Mouse (Mus musculus): ENCODE results near the gene Ppif.

DNA sequence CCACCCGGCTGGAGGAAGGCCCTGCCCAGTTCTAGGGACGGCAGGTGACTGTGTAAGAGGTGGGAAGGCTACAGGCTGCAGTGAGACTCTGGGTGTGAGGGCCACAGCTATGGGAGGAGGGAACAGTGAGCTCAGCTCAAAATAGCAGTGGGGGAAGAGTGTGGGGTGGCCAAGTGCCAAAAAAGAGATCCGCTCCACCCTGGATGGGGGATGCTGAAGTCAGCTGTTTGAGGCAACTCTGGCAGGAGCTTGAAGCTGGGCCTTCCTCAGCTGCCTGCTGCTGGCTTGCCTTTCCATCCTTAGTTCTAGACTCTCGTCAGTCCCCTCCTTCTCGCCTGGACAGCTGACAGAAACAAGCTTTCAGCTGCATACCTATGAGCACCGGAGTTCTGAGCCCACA lies 42.6 kb downstream of the Ppif start:
- TF ChIP-seq ZC3H11A (IDR thresholded peaks at IDR 0.05; ENCODE audit: borderline replicate concordance, low read depth, low read length), result no peak
- no peak for TF ChIP-seq ZNF384 (IDR thresholded peaks at IDR 0.05; ENCODE audit: low read depth, low read length)
- no peak for TF ChIP-seq HCFC1 (IDR thresholded peaks at IDR 0.05; ENCODE audit: borderline replicate concordance, insufficient read depth, low read length)
- TF ChIP-seq CHD2 (IDR thresholded peaks at IDR 0.05; ENCODE audit: low read depth, low read length), result no peak
- TF ChIP-seq MAFK (IDR thresholded peaks at IDR 0.05; ENCODE audit: insufficient read depth, low read depth, low read length), result no peak

Data from ES-E14 (cell line).